Mouse (Mus musculus): ENCODE data around the gene Ndufb2.

The Ndufb2 gene

GRCm38 (mm10) chr6:39592401-39593214 lies at the start of gene Ndufb2:
Gene Ndufb2, plus strand, starts transcription at chr6:39592574.
- DNase-seq (ENCODE audit: low spot score), result peak; percentile 90

GRCm38 (mm10) chr6:39542631-39543597 lies 49.5 kb upstream of the Ndufb2 start:
- peak; percentile 77 for DNase-seq (ENCODE audit: low spot score)

GRCm38 (mm10) chr6:39543769-39544420 lies 48.5 kb upstream of the Ndufb2 start:
- DNase-seq (ENCODE audit: low spot score), result no peak

GRCm38 (mm10) chr6:39545474-39545873 lies 46.9 kb upstream of the Ndufb2 start:
- DNase-seq (ENCODE audit: low spot score), result no peak

GRCm38 (mm10) chr6:39548030-39548429 lies 44.3 kb upstream of the Ndufb2 start:
- no peak for DNase-seq (ENCODE audit: low spot score)

GRCm38 (mm10) chr6:39551981-39552636 lies 40.3 kb upstream of the Ndufb2 start:
- no peak for DNase-seq (ENCODE audit: low spot score)

GRCm38 (mm10) chr6:39554888-39555647 lies 37.3 kb upstream of the Ndufb2 start:
- DNase-seq (ENCODE audit: low spot score), result no peak

- DNase-seq (ENCODE audit: low spot score), result no peak
Measured at GRCm38 (mm10) chr6:39555648-39555945, 36.8 kb upstream of the Ndufb2 start.

- DNase-seq (ENCODE audit: low spot score), result peak; percentile 46
Measured at GRCm38 (mm10) chr6:39556900-39557659, 35.3 kb upstream of the Ndufb2 start.

GRCm38 (mm10) chr6:39557723-39558261 lies 34.6 kb upstream of the Ndufb2 start, which contains the start of gene Dennd2a:
Gene Dennd2a, minus strand, starts transcription at chr6:39557867.
- peak; percentile 74 for DNase-seq (ENCODE audit: low spot score)

- no peak for DNase-seq (ENCODE audit: low spot score)
Measured at GRCm38 (mm10) chr6:39559276-39559939, 33.0 kb upstream of the Ndufb2 start.

GRCm38 (mm10) chr6:39562166-39563015 lies 30.0 kb upstream of the Ndufb2 start:
- peak; percentile 69 for DNase-seq (ENCODE audit: low spot score)

GRCm38 (mm10) chr6:39567528-39567927 lies 24.8 kb upstream of the Ndufb2 start:
- no peak for DNase-seq (ENCODE audit: low spot score)

- no peak for DNase-seq (ENCODE audit: low spot score)
Measured at GRCm38 (mm10) chr6:39570426-39570825, 21.9 kb upstream of the Ndufb2 start.

- DNase-seq (ENCODE audit: low spot score), result peak; percentile 47
Measured at GRCm38 (mm10) chr6:39573791-39574554, 18.4 kb upstream of the Ndufb2 start, which contains the start of gene Adck2. Gene Adck2, plus strand, starts transcription at chr6:39573873.

- no peak for DNase-seq (ENCODE audit: low spot score)
Measured at GRCm38 (mm10) chr6:39574555-39574869, 17.9 kb upstream of the Ndufb2 start.

- DNase-seq (ENCODE audit: low spot score), result no peak
Measured at GRCm38 (mm10) chr6:39574951-39575350, 17.4 kb upstream of the Ndufb2 start.

- DNase-seq (ENCODE audit: low spot score), result no peak
Measured at GRCm38 (mm10) chr6:39579552-39579951, 12.8 kb upstream of the Ndufb2 start.
